Mouse (Mus musculus): ENCODE measurements at regions not wholly inside any gene's neighbourhood (a gene's known extent, or its start where the extent isn't known, plus 50 kb on each side); places are given as distances from the start of the nearest gene placed in this dataset.

GRCm38 (mm10) chr9:67664773-67665172, 94.5 kb upstream of the C2cd4b start:
- Histone ChIP-seq H3K79me2 (ENCODE audit: control insufficient read depth, insufficient read depth) (no peaks in the 10 kb centered on the region), H3K4me3 (no peak overlapping the region), H3K27me3 (ENCODE audit: control insufficient read depth, insufficient read depth, insufficient read length) (no peaks in the 10 kb centered on the region), H3ac (ENCODE audit: control insufficient read depth, insufficient read length) (no peak overlapping the region), H3K36me3 (ENCODE audit: control insufficient read depth, insufficient read depth) (no peaks in the 10 kb centered on the region), H3K4me2 (ENCODE audit: low read depth) (no peak overlapping the region)
- no peak for TF ChIP-seq TCF12 (IDR thresholded peaks at IDR 0.05; ENCODE audit: insufficient read depth, poor library complexity, severe bottlenecking)
- TF ChIP-seq USF1 (IDR thresholded peaks at IDR 0.05; ENCODE audit: low read depth), result no peak
- no peak for TF ChIP-seq CEBPB (IDR thresholded peaks at IDR 0.05; ENCODE audit: insufficient read depth, poor library complexity, severe bottlenecking)
- no peak for TF ChIP-seq MAX (IDR thresholded peaks at IDR 0.05; ENCODE audit: low read depth)
- no peak for TF ChIP-seq MYOD1 (IDR thresholded peaks at IDR 0.05; ENCODE audit: control insufficient read depth in 1 of 3, insufficient read length in 2 of 3, low read depth in 2 of 3)
- no peak for TF ChIP-seq POLR2A (IDR thresholded peaks at IDR 0.05; ENCODE audit: insufficient read length, low read depth)
- TF ChIP-seq POLR2AphosphoS2 (IDR thresholded peaks at IDR 0.05; ENCODE audit: insufficient read length, low read depth), result no peak

- TF ChIP-seq POLR2AphosphoS2 (IDR thresholded peaks at IDR 0.05; ENCODE audit: insufficient read length, low read depth) (no peak), MYOG (IDR thresholded peaks at IDR 0.05; ENCODE audit: control insufficient read depth in 1 of 3, insufficient read depth in 1 of 3, insufficient read length in 2 of 3, low read depth in 2 of 3) (no peak), E2F4 (IDR thresholded peaks at IDR 0.05; ENCODE audit: insufficient read depth) (no peak), TCF12 (IDR thresholded peaks at IDR 0.05; ENCODE audit: insufficient read depth, poor library complexity, severe bottlenecking) (no peak), USF1 (IDR thresholded peaks at IDR 0.05; ENCODE audit: low read depth) (no peak), TCF3 (IDR thresholded peaks at IDR 0.05; ENCODE audit: insufficient read length, low read depth) (no peak), MAX (IDR thresholded peaks at IDR 0.05; ENCODE audit: low read depth) (no peak), REST (IDR thresholded peaks at IDR 0.05; ENCODE audit: insufficient read depth, insufficient read length) (no peak), MYOD1 (IDR thresholded peaks at IDR 0.05; ENCODE audit: control insufficient read depth in 1 of 3, insufficient read length in 2 of 3, low read depth in 2 of 3) (no peak), CEBPB (IDR thresholded peaks at IDR 0.05; ENCODE audit: insufficient read depth, poor library complexity, severe bottlenecking) (no peak), SRF (IDR thresholded peaks at IDR 0.05; ENCODE audit: control insufficient read depth, insufficient read length, low read depth) (no peak), POLR2A (IDR thresholded peaks at IDR 0.05; ENCODE audit: insufficient read length, low read depth) (no peak)
- Histone ChIP-seq H3K79me2 (ENCODE audit: control insufficient read depth, insufficient read depth) (no peaks in the 10 kb centered on the region), H3K4me2 (ENCODE audit: low read depth) (no peak overlapping the region), H3ac (ENCODE audit: control insufficient read depth, insufficient read length) (no peak overlapping the region), H3K27me3 (ENCODE audit: control insufficient read depth, insufficient read depth, insufficient read length) (no peaks in the 10 kb centered on the region), H3K36me3 (ENCODE audit: control insufficient read depth, insufficient read depth) (no peaks in the 10 kb centered on the region), H3K4me3 (no peak overlapping the region)
These were observed 88.8 kb upstream of the C2cd4b start for GRCm38 (mm10) chr9:67670261-67671020.

- Histone ChIP-seq H3ac (ENCODE audit: control insufficient read depth, insufficient read length) (no peak overlapping the region), H3K4me3 (no peak overlapping the region), H3K4me2 (ENCODE audit: low read depth) (no peak overlapping the region), H3K36me3 (ENCODE audit: control insufficient read depth, insufficient read depth) (no peaks in the 10 kb centered on the region), H3K27me3 (ENCODE audit: control insufficient read depth, insufficient read depth, insufficient read length) (no peaks in the 10 kb centered on the region), H3K79me2 (ENCODE audit: control insufficient read depth, insufficient read depth) (no peaks in the 10 kb centered on the region)
- peak; percentile 7 to 99 (median 96) for TF ChIP-seq MYOD1 (IDR thresholded peaks at IDR 0.05; ENCODE audit: control insufficient read depth in 1 of 3, insufficient read length in 2 of 3, low read depth in 2 of 3)
- TF ChIP-seq E2F4 (IDR thresholded peaks at IDR 0.05; ENCODE audit: insufficient read depth), result no peak
- TF ChIP-seq MYOG (IDR thresholded peaks at IDR 0.05; ENCODE audit: control insufficient read depth in 1 of 3, insufficient read depth in 1 of 3, insufficient read length in 2 of 3, low read depth in 2 of 3), result peak in 2 of 3 experiments; percentile 82 to 92
- no peak for TF ChIP-seq POLR2AphosphoS2 (IDR thresholded peaks at IDR 0.05; ENCODE audit: insufficient read length, low read depth)
- peak; percentile 78 for TF ChIP-seq TCF3 (IDR thresholded peaks at IDR 0.05; ENCODE audit: insufficient read length, low read depth)
- TF ChIP-seq TCF12 (IDR thresholded peaks at IDR 0.05; ENCODE audit: insufficient read depth, poor library complexity, severe bottlenecking), result peak; percentile 93
These were observed 82.3 kb upstream of the C2cd4b start for GRCm38 (mm10) chr9:67676906-67677305.

- no peaks in the 10 kb centered on the region for H3K27me3 ChIP-seq (ENCODE audit: control insufficient read depth, insufficient read depth, insufficient read length)
- H3K79me2 ChIP-seq (ENCODE audit: control insufficient read depth, insufficient read depth), result no peaks in the 10 kb centered on the region
- no peaks in the 10 kb centered on the region for H3K36me3 ChIP-seq (ENCODE audit: control insufficient read depth, insufficient read depth)
- TF ChIP-seq MYOD1 (IDR thresholded peaks at IDR 0.05; ENCODE audit: control insufficient read depth in 1 of 3, insufficient read length in 2 of 3, low read depth in 2 of 3) (no peak), TCF12 (IDR thresholded peaks at IDR 0.05; ENCODE audit: insufficient read depth, poor library complexity, severe bottlenecking) (no peak), REST (IDR thresholded peaks at IDR 0.05; ENCODE audit: insufficient read depth, insufficient read length) (no peak), MAX (IDR thresholded peaks at IDR 0.05; ENCODE audit: low read depth) (no peak), E2F4 (IDR thresholded peaks at IDR 0.05; ENCODE audit: insufficient read depth) (no peak), MYOG (IDR thresholded peaks at IDR 0.05; ENCODE audit: control insufficient read depth in 1 of 3, insufficient read depth in 1 of 3, insufficient read length in 2 of 3, low read depth in 2 of 3) (no peak), POLR2A (IDR thresholded peaks at IDR 0.05; ENCODE audit: insufficient read length, low read depth) (no peak), USF1 (IDR thresholded peaks at IDR 0.05; ENCODE audit: low read depth) (no peak), POLR2AphosphoS2 (IDR thresholded peaks at IDR 0.05; ENCODE audit: insufficient read length, low read depth) (no peak), CEBPB (IDR thresholded peaks at IDR 0.05; ENCODE audit: insufficient read depth, poor library complexity, severe bottlenecking) (no peak), TCF3 (IDR thresholded peaks at IDR 0.05; ENCODE audit: insufficient read length, low read depth) (no peak), SRF (IDR thresholded peaks at IDR 0.05; ENCODE audit: control insufficient read depth, insufficient read length, low read depth) (no peak)
- H3K4me3 ChIP-seq, result no peak overlapping the region
- no peak overlapping the region for H3ac ChIP-seq (ENCODE audit: control insufficient read depth, insufficient read length)
- no peak overlapping the region for H3K4me2 ChIP-seq (ENCODE audit: low read depth)
These were observed 75.9 kb upstream of the C2cd4b start for GRCm38 (mm10) chr9:67683367-67683766.
